Mouse (Mus musculus): ENCODE data around the gene Ktn1. TPM values are rescaled to one million over a fixed set of nuclear protein-coding genes. Genes with fewer than 3 reads are reported as not detected.

Ktn1 gene
- total RNA-seq, 2 experiments from 2014 or later: 76.1 to 93.8 TPM

- DNase-seq: no peak
Measured at GRCm38 (mm10) chr14:47665061-47665778, 17.0 kb downstream of the Ktn1 start.

- DNase-seq: no peak
Measured at GRCm38 (mm10) chr14:47668096-47668495, 19.8 kb downstream of the Ktn1 start.

GRCm38 (mm10) chr14:47682886-47683285 lies 34.6 kb downstream of the Ktn1 start:
- DNase-seq: no peak

GRCm38 (mm10) chr14:47684579-47684978 lies 36.3 kb downstream of the Ktn1 start:
- DNase-seq: no peak

- DNase-seq: no peak
Measured at GRCm38 (mm10) chr14:47699126-47699525, 50.9 kb downstream of the Ktn1 start.

GRCm38 (mm10) chr14:47709546-47709945 lies 61.3 kb downstream of the Ktn1 start:
- DNase-seq: no peak

- no peak for DNase-seq
Measured at GRCm38 (mm10) chr14:47715771-47716170, 67.5 kb downstream of the Ktn1 start.

- DNase-seq: no peak
Measured at GRCm38 (mm10) chr14:47717916-47718606, 69.8 kb downstream of the Ktn1 start.

- DNase-seq: no peak
Measured at GRCm38 (mm10) chr14:47720023-47720422, 71.8 kb downstream of the Ktn1 start.

- DNase-seq: no peak
Measured at GRCm38 (mm10) chr14:47723035-47723434, 74.8 kb downstream of the Ktn1 start.

- no peak for DNase-seq
Measured at GRCm38 (mm10) chr14:47728594-47728993, 80.3 kb downstream of the Ktn1 start.

GRCm38 (mm10) chr14:47735354-47735753 lies 87.1 kb downstream of the Ktn1 start:
- no peak for DNase-seq

GRCm38 (mm10) chr14:47736471-47736870 lies 88.2 kb downstream of the Ktn1 start:
- DNase-seq: no peak

GRCm38 (mm10) chr14:47740316-47740996 lies 92.2 kb downstream of the Ktn1 start:
- DNase-seq: no peak

GRCm38 (mm10) chr14:47741046-47741445 lies 92.8 kb downstream of the Ktn1 start:
- no peak for DNase-seq

GRCm38 (mm10) chr14:47742674-47743073 lies 94.4 kb downstream of the Ktn1 start:
- DNase-seq: no peak

- no peak for DNase-seq
Measured at GRCm38 (mm10) chr14:47745086-47745485, 96.8 kb downstream of the Ktn1 start.

- DNase-seq: no peak
Measured at GRCm38 (mm10) chr14:47747536-47747935, 99.3 kb downstream of the Ktn1 start.

GRCm38 (mm10) chr14:47748714-47749113 lies 100.5 kb downstream of the Ktn1 start:
- no peak for DNase-seq

- peak in 1 of 2 experiments; percentile 46 for DNase-seq
Measured at GRCm38 (mm10) chr14:47751422-47752205, 103.4 kb downstream of the Ktn1 start.

- DNase-seq: no peak
Measured at GRCm38 (mm10) chr14:47753561-47753960, 105.3 kb downstream of the Ktn1 start.

GRCm38 (mm10) chr14:47754253-47754897 lies 106.1 kb downstream of the Ktn1 start:
- no peak for DNase-seq
